Mouse (Mus musculus) liver, adult 2 months (tissue): ENCODE results near the gene Cyp4b1. TPM values are rescaled to one million over a fixed set of nuclear protein-coding genes. Genes with fewer than 3 reads are reported as not detected.
A peak's percentile ranks its signal among the peaks of the same experiment; 100 is the strongest.
"Not testable (repeated sequence)": the region's sequence is repeated elsewhere in the genome, so short reads cannot be mapped to it uniquely, and the experiment has no call there.

Source experiments
- DNase-seq: peaks from one replicate; pipeline ENCODE4 v3.0.0-alpha.2; 2011; ENCODE audit warnings: low read depth, low spot score; ENCODE audit errors: extremely low read depth
- H3K27ac ChIP-seq: fragments of 200-500 bp; replicated peaks from 2 replicates; pipeline ENCODE4 v1.5.1; 2012; ENCODE audit warnings: low read depth, mild to moderate bottlenecking, control low read depth, inconsistent platforms, low read length; ENCODE audit not compliant: insufficient read depth
- H3K27me3 ChIP-seq: fragments of 200-500 bp; 2 replicates; pipeline ENCODE4 v1.6.1; 2012; ENCODE audit warnings: mild to moderate bottlenecking, moderate library complexity, low read length, inconsistent platforms; ENCODE audit not compliant: control insufficient read depth, insufficient read depth
- H3K36me3 ChIP-seq: fragments of 200-500 bp; 2 replicates; pipeline ENCODE4 v1.6.1; 2012; ENCODE audit warnings: low read length, inconsistent platforms; ENCODE audit not compliant: control insufficient read depth, insufficient read depth
- H3K4me1 ChIP-seq: fragments of 200-500 bp; 2 replicates; pipeline ENCODE4 v1.6.1; 2011; ENCODE audit warnings: low read length; ENCODE audit not compliant: control insufficient read depth, insufficient read depth
- H3K4me3 ChIP-seq: fragments of 200-500 bp; 2 replicates; pipeline ENCODE4 v1.5.1; 2011; ENCODE audit warnings: low read depth, mild to moderate bottlenecking, control low read depth, low read length, moderate library complexity; ENCODE audit not compliant: insufficient read depth
- H3K79me2 ChIP-seq: fragments of 200-500 bp; 2 replicates; pipeline ENCODE4 v1.6.1; 2012; ENCODE audit warnings: inconsistent platforms, mild to moderate bottlenecking, low read length, moderate library complexity; ENCODE audit not compliant: control insufficient read depth, insufficient read depth
- H3K9ac ChIP-seq: fragments of 200-500 bp; 2 replicates; pipeline ENCODE4 v1.6.1; 2012; ENCODE audit warnings: low read depth, mild to moderate bottlenecking, control low read depth, inconsistent platforms, low read length
- CTCF ChIP-seq: fragments of 200-500 bp; IDR thresholded peaks from 2 replicates; pipeline ENCODE4 v1.5.1; 2011; ENCODE audit warnings: low read depth, low read length, control low read depth
- POLR2A ChIP-seq: fragments of 200-500 bp; IDR thresholded peaks from 2 replicates; pipeline ENCODE4 v1.6.1; 2011; ENCODE audit warnings: low read length, control low read depth; ENCODE audit not compliant: insufficient read depth; ENCODE audit errors: extremely low read depth
- WGBS: fragments of 180-500 bp; shearing (Covaris S2); methylation state at CpG from one replicate; pipeline ENCODE4 v1.1.7; 2018; 5-methylcytosine and 5-hydroxymethylcytosine counted together
- polyA plus RNA-seq: library from polyadenylated mRNA; depleted of rRNA; stranded (reverse); fragments of >200 nt; gene quantifications from 2 replicates; pipeline ENCODE4 v1.2.3, GENCODE M21; 2012
- total RNA-seq: library from RNA; depleted of rRNA; stranded (reverse); fragments of >200 nt; gene quantifications from 2 replicates; pipeline ENCODE4 v1.2.3, GENCODE M21; 2014

The Cyp4b1 gene
- total and polyA plus RNA-seq, 2 experiments, result 24.3 to 34.9 TPM

- H3K79me2 ChIP-seq, result no peaks in the 10 kb centered on the region
- no peaks in the 10 kb centered on the region for H3K27me3 ChIP-seq
- DNase-seq, result no peak
- H3K9ac ChIP-seq, result no peak overlapping the region
- no peaks in the 10 kb centered on the region for H3K4me1 ChIP-seq
- no peak for TF ChIP-seq POLR2A
- no peak for TF ChIP-seq CTCF
- H3K27ac ChIP-seq, result no peak overlapping the region
- peaks cover 4% of the 10 kb centered on the region; the same call in 1 of the 2 replicates for H3K36me3 ChIP-seq
- no peak overlapping the region for H3K4me3 ChIP-seq
These were observed 33.5 kb downstream of the Cyp4b1 start for GRCm38 (mm10) chr4:115614005-115614404.

DNA sequence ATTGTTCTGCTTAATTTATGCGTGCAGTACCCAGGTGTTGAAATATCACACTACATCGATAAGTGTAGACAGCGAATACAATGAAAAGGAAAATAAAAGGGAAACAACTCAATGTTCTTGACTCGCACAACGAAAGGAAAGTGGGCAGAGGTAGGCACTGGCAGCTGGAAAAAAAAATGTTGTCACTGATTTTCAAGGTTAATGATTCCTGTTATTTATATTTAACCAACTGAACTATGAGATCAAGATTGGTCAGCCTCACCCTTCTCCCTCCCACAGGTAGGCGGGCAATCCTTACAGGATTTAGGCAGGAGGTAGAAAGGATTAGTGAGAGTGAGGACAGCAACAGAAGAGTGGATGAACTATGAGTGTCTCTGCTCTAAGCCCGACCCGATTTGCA, 46.9 kb downstream of the Cyp4b1 start, which contains the start of gene Cyp4a32:
Gene Cyp4a32 (plus strand): TSS at position 359 of the 400 bp plus-strand sequence.
- Histone ChIP-seq H3K36me3 (peaks cover 14% of the 10 kb centered on the region), H3K27ac (peak within 1 kb of the TSS; percentile 95), H3K4me3 (peak within 1 kb of the TSS; percentile 67), H3K9ac (peak within 1 kb of the TSS; percentile 71), H3K4me1 (peaks cover 13% of the 10 kb centered on the region)
- DNase-seq, result peak; percentile 93
- H3K27me3 ChIP-seq, H3K79me2 ChIP-seq: not testable (repeated sequence)
- 29% methylated on average over 8 of the region's 8 CpGs for WGBS

DNA sequence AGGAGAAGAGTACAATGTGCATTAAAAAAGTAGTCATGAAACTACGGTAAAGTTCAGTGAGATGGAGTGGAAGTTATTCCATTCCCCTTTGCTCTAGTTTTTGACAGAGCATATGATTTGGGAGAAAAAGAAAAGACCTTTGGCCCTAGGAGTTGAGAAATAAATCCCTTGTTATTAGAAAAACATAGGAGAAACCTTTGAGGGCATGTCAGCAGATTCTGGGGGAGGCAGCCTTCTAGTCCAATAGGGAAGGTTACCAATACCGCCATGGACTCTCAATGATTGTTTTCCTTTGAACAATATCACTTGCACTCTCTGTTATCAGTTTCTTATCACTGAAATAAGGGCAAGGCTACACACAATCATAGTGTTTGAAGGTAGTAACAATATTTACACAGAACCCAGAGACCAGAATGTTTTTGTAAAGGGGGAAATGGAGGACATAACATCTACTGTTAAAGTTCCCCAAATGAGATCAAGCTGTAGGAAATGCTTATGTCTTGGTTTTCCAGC, 50.6 kb downstream of the Cyp4b1 start:
- H3K36me3 ChIP-seq, result peaks cover 2% of the 10 kb centered on the region; the same call in 1 of the 2 replicates
- TF ChIP-seq CTCF (no peak), POLR2A (no peak)
- no peak overlapping the region for H3K9ac ChIP-seq
- peak; percentile 92 for DNase-seq
- WGBS, result 22% methylated on average over 2 of the region's 2 CpGs
- H3K4me3 ChIP-seq, result no peak overlapping the region
- peaks cover 12% of the 10 kb centered on the region for H3K4me1 ChIP-seq
- H3K27me3 ChIP-seq, result no peaks in the 10 kb centered on the region
- no peaks in the 10 kb centered on the region for H3K79me2 ChIP-seq
- H3K27ac ChIP-seq, result peak overlapping the region; percentile 97

DNA sequence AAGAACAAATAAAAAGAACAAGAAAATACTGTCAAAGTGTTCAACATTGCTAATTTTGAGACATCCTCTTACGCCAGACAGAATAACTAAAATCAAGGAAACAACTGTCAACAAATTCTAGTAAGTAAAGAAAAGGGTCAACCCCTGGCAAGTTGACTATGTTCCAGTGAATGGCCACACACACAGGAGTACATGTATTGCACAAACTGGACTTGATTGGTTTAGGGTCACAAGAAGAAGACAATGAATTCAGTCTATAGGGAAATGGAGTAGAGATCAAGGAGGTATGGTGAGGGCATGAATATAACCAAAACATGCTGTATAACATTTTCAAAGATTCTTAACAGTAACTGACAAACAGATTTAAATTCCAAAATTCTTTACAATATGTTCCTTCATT, 51.2 kb downstream of the Cyp4b1 start:
- H3K27me3 ChIP-seq, result no peaks in the 10 kb centered on the region
- no peak overlapping the region for H3K9ac ChIP-seq
- H3K36me3 ChIP-seq, result no peaks in the 10 kb centered on the region; the same call in 1 of the 2 replicates
- H3K4me3 ChIP-seq, result no peak overlapping the region
- 33% methylated on average over 1 of the region's 1 CpGs for WGBS
- peaks cover 12% of the 10 kb centered on the region for H3K4me1 ChIP-seq
- H3K27ac ChIP-seq, result no peak overlapping the region
- no peaks in the 10 kb centered on the region for H3K79me2 ChIP-seq
- DNase-seq, result peak; percentile 78
- no peak for TF ChIP-seq CTCF

GRCm38 (mm10) chr4:115583036-115583435, 64.5 kb downstream of the Cyp4b1 start:
- no peak for DNase-seq
- H3K27me3 ChIP-seq, result no peaks in the 10 kb centered on the region

GRCm38 (mm10) chr4:115575776-115576175, 71.7 kb downstream of the Cyp4b1 start:
- Histone ChIP-seq H3K36me3 (no peaks in the 10 kb centered on the region), H3K4me3 (no peak overlapping the region), H3K79me2 (no peaks in the 10 kb centered on the region), H3K27me3 (no peaks in the 10 kb centered on the region), H3K27ac (no peak overlapping the region), H3K9ac (no peak overlapping the region), H3K4me1 (peaks cover 4% of the 10 kb centered on the region; the same call in 1 of the 2 replicates)
- WGBS, result 10% methylated on average over 2 of the region's 2 CpGs
- TF ChIP-seq POLR2A (no peak), CTCF (no peak)
- DNase-seq, result peak; percentile 78

More at GRCm38 (mm10) chr4:115583036-115583435, 64.5 kb downstream of the Cyp4b1 start:
- H3K27ac ChIP-seq, result no peak overlapping the region
- H3K4me3 ChIP-seq, result no peak overlapping the region
- H3K36me3 ChIP-seq, result no peaks in the 10 kb centered on the region
- TF ChIP-seq POLR2A (no peak), CTCF (no peak)
- no peaks in the 10 kb centered on the region for H3K79me2 ChIP-seq
- no peaks in the 10 kb centered on the region for H3K4me1 ChIP-seq
- no peak overlapping the region for H3K9ac ChIP-seq
